Comparison of ENCODE assay signal across 8 mouse cellular contexts in the genomic region with DNA sequence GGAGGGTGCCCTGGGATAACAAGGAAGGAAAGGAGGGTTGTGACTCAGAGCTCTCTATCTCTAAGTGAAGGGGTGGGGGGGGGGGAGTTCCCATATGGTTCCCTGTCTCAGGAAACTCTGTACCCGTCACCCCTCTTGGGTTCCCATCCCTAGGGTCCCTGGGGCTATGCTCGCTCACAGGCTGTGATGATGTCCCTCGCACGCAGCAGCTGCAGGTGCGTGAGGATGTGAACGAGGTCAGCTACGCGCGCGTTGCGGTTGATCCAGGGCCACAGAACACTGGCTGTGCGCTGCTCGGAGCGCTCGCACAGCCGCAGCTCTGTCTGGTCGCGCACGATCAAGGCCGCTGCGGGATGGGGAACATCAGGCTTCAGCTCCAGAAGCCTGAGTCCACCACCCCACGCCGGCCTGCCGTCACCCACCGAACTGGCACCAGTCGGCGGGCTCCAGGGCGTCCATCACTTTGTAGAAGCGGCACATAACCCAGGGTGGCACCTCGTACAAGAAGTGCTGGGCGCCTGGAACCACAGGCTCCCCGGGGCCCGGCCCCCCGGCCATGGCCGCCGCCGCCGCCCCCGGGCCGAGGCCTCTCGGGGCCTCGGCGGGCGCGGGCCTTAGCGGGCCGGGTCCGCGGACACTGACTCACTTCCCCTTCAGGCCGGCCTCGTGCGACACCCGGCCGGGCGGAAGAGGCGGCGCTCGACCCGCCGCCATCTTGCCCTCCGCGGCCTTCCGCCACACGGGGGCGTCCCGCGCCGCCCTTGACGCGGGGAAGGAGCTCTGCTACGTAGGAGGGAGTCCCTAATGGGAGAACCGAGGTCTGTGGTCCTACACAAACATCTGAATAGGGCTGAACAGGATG. TPM values are rescaled to one million over a fixed set of nuclear protein-coding genes. Genes with fewer than 3 reads are reported as not detected.
DNase-seq lines count a peak whose midpoint lies in the region; ATAC-seq and TF ChIP-seq lines count a peak whose summit lies in the region.

A gene (minus strand): TSS at position 731 of the 862 bp plus-strand sequence.

- no peaks in the 10 kb centered on the region; the same call in 1 of the 2 replicates for H3K4me1 ChIP-seq in bone marrow, adult 2 months (ENCODE audit: control insufficient read depth, insufficient read depth, low read length)
- H3K4me1 ChIP-seq in embryonic facial prominence, embryonic 14.5 days (ENCODE audit: control insufficient read depth, insufficient read depth, low read length) = 0 out of 2 replicates have a peak, but pooled peaks cover 3% of the 10 kb centered on the region
- peaks cover 5% of the 10 kb centered on the region; the same call in 1 of the 2 replicates for H3K4me1 ChIP-seq in limb, embryonic 13.5 days
- peaks cover 9% of the 10 kb centered on the region for H3K4me1 ChIP-seq in midbrain, embryonic 15.5 days

- H3K4me3 ChIP-seq in bone marrow, adult 2 months (replicated peaks; ENCODE audit: control insufficient read depth, low read depth, low read length) = peak within 1 kb of the TSS; percentile 99
- peak within 1 kb of the TSS; percentile 61 for H3K4me3 ChIP-seq in embryonic facial prominence, embryonic 14.5 days (ENCODE audit: low read depth, low read length)
- peak within 1 kb of the TSS; percentile 60 for H3K4me3 ChIP-seq in limb, embryonic 13.5 days
- peak within 1 kb of the TSS; percentile 56 for H3K4me3 ChIP-seq in midbrain, embryonic 15.5 days

- H3K9ac ChIP-seq in embryonic facial prominence, embryonic 14.5 days (ENCODE audit: low read depth, low read length) = peak within 1 kb of the TSS; percentile 87
- peak within 1 kb of the TSS; percentile 85 for H3K9ac ChIP-seq in limb, embryonic 13.5 days
- peak within 1 kb of the TSS; percentile 74 for H3K9ac ChIP-seq in midbrain, embryonic 15.5 days

- H3K36me3 ChIP-seq in embryonic facial prominence, embryonic 14.5 days (ENCODE audit: control insufficient read depth, insufficient read depth, low read length) = 0 out of 2 replicates have a peak, but pooled peaks cover 9% of the 10 kb centered on the region
- H3K36me3 ChIP-seq in limb, embryonic 13.5 days = peaks cover 11% of the 10 kb centered on the region
- H3K36me3 ChIP-seq in midbrain, embryonic 15.5 days (replicated peaks) = no peaks in the 10 kb centered on the region

- 17% methylated on average over 58 of the region's 72 CpGs for WGBS in bone marrow, adult 2 months
- 23% methylated on average over 38 of the region's 72 CpGs for WGBS in embryonic facial prominence, embryonic 14.5 days
- WGBS in limb, embryonic 13.5 days = 14% methylated on average over 72 of the region's 72 CpGs
- WGBS in midbrain, embryonic 15.5 days = 27% methylated on average over 72 of the region's 72 CpGs

- no peaks in the 10 kb centered on the region for H3K9me3 ChIP-seq in embryonic facial prominence, embryonic 14.5 days (ENCODE audit: control insufficient read depth, low read length)
- no peaks in the 10 kb centered on the region for H3K9me3 ChIP-seq in limb, embryonic 13.5 days
- no peaks in the 10 kb centered on the region for H3K9me3 ChIP-seq in midbrain, embryonic 15.5 days

- 0 out of 2 replicates have a peak, but pooled peaks cover 4% of the 10 kb centered on the region for H3K27me3 ChIP-seq in embryonic facial prominence, embryonic 14.5 days (replicated peaks; ENCODE audit: control insufficient read depth, insufficient read depth, low read length)
- H3K27me3 ChIP-seq in limb, embryonic 13.5 days = peaks cover 23% of the 10 kb centered on the region; the same call in 1 of the 2 replicates
- H3K27me3 ChIP-seq in midbrain, embryonic 15.5 days (replicated peaks) = no peaks in the 10 kb centered on the region

- TF ChIP-seq POLR2A in bone marrow, adult 2 months (IDR thresholded peaks at IDR 0.05; ENCODE audit: borderline replicate concordance, control insufficient read depth, low read depth, low read length) = peak; percentile 47; the same call in 1 of the 2 replicates

- H3K4me2 ChIP-seq in embryonic facial prominence, embryonic 14.5 days (ENCODE audit: low read depth, low read length) = peak within 1 kb of the TSS; percentile 62
- H3K4me2 ChIP-seq in limb, embryonic 13.5 days (replicated peaks) = peak within 1 kb of the TSS; percentile 68
- peak within 1 kb of the TSS; percentile 58 for H3K4me2 ChIP-seq in midbrain, embryonic 15.5 days

- peak; percentile 92 for ATAC-seq in embryonic facial prominence, embryonic 14.5 days (ENCODE audit: low read depth)
- peak; percentile 89 for ATAC-seq in limb, embryonic 13.5 days (ENCODE audit: low FRiP score, low read depth)
- ATAC-seq in midbrain, embryonic 15.5 days (replicated peaks) = peak; percentile 91

- peak; percentile 82 for DNase-seq in A20 (ENCODE audit: low read depth, low spot score)
- peak; percentile 76 for DNase-seq in embryonic facial prominence, embryonic 14.5 days (ENCODE audit: low spot score)
- peak; percentile 61 for DNase-seq in heart, adult 8-10 months (ENCODE audit: low spot score)
- DNase-seq in kidney, adult 8-10 months = peak; percentile 59 to 65
- DNase-seq in spleen, adult 18-20 months = peak; percentile 73 to 80

- TF ChIP-seq CTCF in bone marrow, adult 2 months (IDR thresholded peaks at IDR 0.05; ENCODE audit: control insufficient read depth, insufficient read depth, low read length) = peak; percentile 68; the same call in 1 of the 2 replicates

- peak within 1 kb of the TSS; percentile 84 for H3K27ac ChIP-seq in bone marrow, adult 2 months (ENCODE audit: control insufficient read depth, insufficient read depth, low read depth, low read length, poor library complexity)
- peak within 1 kb of the TSS; percentile 80 for H3K27ac ChIP-seq in embryonic facial prominence, embryonic 14.5 days (replicated peaks; ENCODE audit: low read depth, low read length)
- H3K27ac ChIP-seq in limb, embryonic 13.5 days = peak within 1 kb of the TSS; percentile 65
- H3K27ac ChIP-seq in midbrain, embryonic 15.5 days = peak within 1 kb of the TSS; percentile 87

RNA-seq across cellular contexts. Expression of the gene that starts here (rescaled TPM):
- 41.4 and 97.5 TPM in 2 replicates for polyA plus RNA-seq in bone marrow, adult 2 months (2011; ENCODE audit: insufficient read depth, insufficient read length, low replicate concordance, missing spikeins)
- polyA plus RNA-seq in embryonic facial prominence, embryonic 14.5 days (2014; fragmentation: Nextera tagmentation; extraction: Ambion mirVana) = 43.3 and 48.2 TPM in 2 replicates
- total RNA-seq in heart, adult 8-10 months (2022) = 10 to 100 TPM; 56.3 to 66.4 (median 60.9) TPM
- 54.3 and 60.5 TPM in 2 replicates for polyA plus RNA-seq in limb, embryonic 13.5 days (2015; fragmentation: Nextera tagmentation; extraction: Ambion mirVana)
- polyA plus RNA-seq in midbrain, embryonic 15.5 days (2015; fragmentation: Nextera tagmentation; extraction: Ambion mirVana) = 44.0 and 48.7 TPM in 2 replicates

Comparison
In these comparisons a context has a peak if more than half of its experiments do, and no peak if none do; other contexts are left out.
1. Peak in every context shown above with its lines: DNase-seq, ATAC-seq, H3K4me3 ChIP-seq and H3K27ac ChIP-seq.